ENCODE assay signal across 8 mouse cellular contexts in the genomic region with DNA sequence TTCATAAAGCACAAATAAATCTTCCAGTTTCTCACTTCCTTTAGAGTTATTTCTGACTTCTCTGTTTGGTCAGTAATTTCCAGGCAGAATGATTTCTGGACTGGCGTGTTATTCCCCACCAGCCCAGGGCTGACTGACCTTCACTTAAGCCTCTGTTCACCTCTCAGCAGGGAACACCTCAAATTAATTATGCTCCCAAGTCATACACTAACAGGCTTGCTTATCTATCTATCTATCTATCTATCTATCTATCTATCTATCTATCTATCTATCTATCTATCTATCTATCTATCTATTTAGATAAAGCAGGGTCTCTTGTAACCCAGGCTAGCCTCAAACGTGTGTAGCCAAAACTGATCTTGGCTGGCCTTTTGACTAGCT. TPM values are rescaled to one million over a fixed set of nuclear protein-coding genes. Genes with fewer than 3 reads are reported as not detected.
DNase-seq lines count a peak whose midpoint lies in the region; ATAC-seq and TF ChIP-seq lines count a peak whose summit lies in the region.

No protein-coding gene starts in this region.

- no peak overlapping the region; the same call in 1 of the 2 replicates for H3K9ac ChIP-seq in heart, embryonic 16.5 days (ENCODE audit: low read length)
- no peak overlapping the region for H3K9ac ChIP-seq in limb, embryonic 14.5 days (ENCODE audit: low read depth, low read length, severe bottlenecking)
- peak overlapping the region; percentile 78 for H3K9ac ChIP-seq in neural tube, embryonic 15.5 days (replicated peaks)

- WGBS in heart, embryonic 16.5 days = 58% methylated on average over 2 of the region's 2 CpGs
- WGBS in limb, embryonic 14.5 days = 53% methylated on average over 2 of the region's 2 CpGs
- WGBS in neural tube, embryonic 15.5 days = 48% methylated on average over 2 of the region's 2 CpGs

- peaks cover 17% of the 10 kb centered on the region for H3K27me3 ChIP-seq in megakaryocyte, embryonic 14.5 days (replicated peaks)
- no peaks in the 10 kb centered on the region for H3K27me3 ChIP-seq in heart, embryonic 16.5 days (ENCODE audit: control insufficient read depth, insufficient read depth, low read length)
- no peaks in the 10 kb centered on the region for H3K27me3 ChIP-seq in limb, embryonic 14.5 days (ENCODE audit: control insufficient read depth, insufficient read depth, low read length)
- no peaks in the 10 kb centered on the region for H3K27me3 ChIP-seq in neural tube, embryonic 15.5 days (replicated peaks)

- TF ChIP-seq POLR2A in limb, embryonic 14.5 days (IDR thresholded peaks at IDR 0.05; ENCODE audit: borderline replicate concordance, extremely low read depth, insufficient read depth, insufficient read length) = no peak

- peaks cover 77% of the 10 kb centered on the region for H3K36me3 ChIP-seq in megakaryocyte, embryonic 14.5 days (replicated peaks; ENCODE audit: low read length)
- H3K36me3 ChIP-seq in heart, embryonic 16.5 days (ENCODE audit: control insufficient read depth, insufficient read depth) = peaks cover 51% of the 10 kb centered on the region
- peaks cover 56% of the 10 kb centered on the region for H3K36me3 ChIP-seq in limb, embryonic 14.5 days (ENCODE audit: control insufficient read depth, insufficient read depth, low read length)
- peaks cover 50% of the 10 kb centered on the region for H3K36me3 ChIP-seq in neural tube, embryonic 15.5 days

- H3K4me2 ChIP-seq in heart, embryonic 16.5 days (ENCODE audit: low read depth, low read length) = peak overlapping the region; percentile 99
- H3K4me2 ChIP-seq in limb, embryonic 14.5 days (replicated peaks; ENCODE audit: low read depth, low read length, severe bottlenecking) = 0 out of 2 replicates have a peak overlapping the region, but pooled peaks have one; percentile 95
- peak overlapping the region; percentile 99 for H3K4me2 ChIP-seq in neural tube, embryonic 15.5 days

- peak overlapping the region; percentile 57 for H3K4me3 ChIP-seq in megakaryocyte, embryonic 14.5 days (replicated peaks)
- H3K4me3 ChIP-seq in heart, embryonic 16.5 days (ENCODE audit: low read length) = peak overlapping the region; percentile 62; the same call in 1 of the 2 replicates
- no peak overlapping the region for H3K4me3 ChIP-seq in limb, embryonic 14.5 days (replicated peaks; ENCODE audit: low read length)
- H3K4me3 ChIP-seq in neural tube, embryonic 15.5 days (replicated peaks) = peak overlapping the region; percentile 55; the same call in 1 of the 2 replicates

- peaks cover 27% of the 10 kb centered on the region for H3K4me1 ChIP-seq in megakaryocyte, embryonic 14.5 days
- H3K4me1 ChIP-seq in heart, embryonic 16.5 days (ENCODE audit: control insufficient read depth, insufficient read depth, low read length) = peaks cover 6% of the 10 kb centered on the region
- no peaks in the 10 kb centered on the region; the same call in 1 of the 2 replicates for H3K4me1 ChIP-seq in limb, embryonic 14.5 days (ENCODE audit: control insufficient read depth, insufficient read depth, low read length)
- peaks cover 6% of the 10 kb centered on the region for H3K4me1 ChIP-seq in neural tube, embryonic 15.5 days

- intact Hi-C loops in left cerebral cortex, postnatal 10 days (cut with DNase I) = loop anchor here (5.0 kb wide), 1 partner anchor 36 kb away; a partner anchor contains a TSS

- ATAC-seq in megakaryocyte, adult 5-6 weeks (ENCODE audit: poor library complexity, severe bottlenecking) = no peak
- ATAC-seq in heart, embryonic 16.5 days (replicated peaks; ENCODE audit: extremely low read depth, insufficient read depth, low FRiP score) = no peak
- peak; percentile 8; the same call in 1 of the 2 replicates for ATAC-seq in limb, embryonic 14.5 days (ENCODE audit: low FRiP score, low read depth)
- peak; percentile 15; the same call in 1 of the 2 replicates for ATAC-seq in neural tube, embryonic 15.5 days (ENCODE audit: low FRiP score)

- DNase-seq in limb, embryonic 14.5 days (ENCODE audit: low spot score) = no peak
- DNase-seq in frontal cortex, postnatal 25 days (ENCODE audit: low spot score in 2 of 2) = no peak
- DNase-seq in adrenal gland, postnatal 10 days = no peak
- no peak for DNase-seq in left cerebral cortex, postnatal 10 days (ENCODE audit: extremely low spot score in 1 of 2, low spot score in 2 of 2)

- H3K27ac ChIP-seq in heart, embryonic 16.5 days (ENCODE audit: low read length) = no peak overlapping the region
- no peak overlapping the region for H3K27ac ChIP-seq in limb, embryonic 14.5 days (replicated peaks; ENCODE audit: low read depth, low read length)
- H3K27ac ChIP-seq in neural tube, embryonic 15.5 days (replicated peaks) = no peak overlapping the region

- H3K9me3 ChIP-seq in megakaryocyte, embryonic 14.5 days = 0 out of 2 replicates have a peak, but pooled peaks cover 4% of the 10 kb centered on the region
- no peaks in the 10 kb centered on the region for H3K9me3 ChIP-seq in heart, embryonic 16.5 days (replicated peaks; ENCODE audit: control insufficient read depth, low read length)
- no peaks in the 10 kb centered on the region for H3K9me3 ChIP-seq in limb, embryonic 14.5 days (ENCODE audit: control insufficient read depth, low read length)
- H3K9me3 ChIP-seq in neural tube, embryonic 15.5 days (replicated peaks) = no peaks in the 10 kb centered on the region

RNA-seq across cellular contexts. Expression of a gene that starts 0.3 kb away (rescaled TPM):
- 0.17 TPM in 1 of 2 replicates, not detected in the other for polyA plus RNA-seq in megakaryocyte, embryonic 14.5 days (2012; ENCODE audit: insufficient read depth, low replicate concordance)
- 1.7 and 1.9 TPM in 2 replicates for total RNA-seq in megakaryocyte, adult 5-6 weeks (2015)
- 0.73 TPM in 1 of 2 replicates, not detected in the other for total RNA-seq in megakaryocyte, adult 5-6 weeks (2017)
- 6.2 and 8.8 TPM in 2 replicates for polyA plus RNA-seq in heart, embryonic 16.5 days (2015; fragmentation: Nextera tagmentation; extraction: Ambion mirVana)
- polyA plus RNA-seq in limb, embryonic 14.5 days (2012; rRNA removed) = 8.3 and 9.8 TPM in 2 replicates
- 13.5 and 14.6 TPM in 2 replicates for polyA plus RNA-seq in limb, embryonic 14.5 days (2014; fragmentation: Nextera tagmentation; extraction: Ambion mirVana)
- 20.0 and 24.7 TPM in 2 replicates for polyA plus RNA-seq in neural tube, embryonic 15.5 days (2015; fragmentation: Nextera tagmentation; extraction: Ambion mirVana)
- 1 to 10 TPM; 3.1 to 5.3 TPM for total RNA-seq in adrenal gland, postnatal 10 days (2021)
- 1 to 10 TPM; 4.7 to 5.8 TPM for total RNA-seq in left cerebral cortex, postnatal 10 days (2021)

RNA-seq across cellular contexts. Expression of a gene that starts 12.5 kb away (rescaled TPM):
- 30.6 and 32.8 TPM in 2 replicates for polyA plus RNA-seq in megakaryocyte, embryonic 14.5 days (2012; ENCODE audit: insufficient read depth, low replicate concordance)
- total RNA-seq in megakaryocyte, adult 5-6 weeks (2015) = 18.6 and 26.6 TPM in 2 replicates
- 10.3 and 13.4 TPM in 2 replicates for total RNA-seq in megakaryocyte, adult 5-6 weeks (2017)
- 33.6 and 37.5 TPM in 2 replicates for polyA plus RNA-seq in heart, embryonic 16.5 days (2015; fragmentation: Nextera tagmentation; extraction: Ambion mirVana)
- 100 and 112 TPM in 2 replicates for polyA plus RNA-seq in limb, embryonic 14.5 days (2012; rRNA removed)
- 52.2 and 53.4 TPM in 2 replicates for polyA plus RNA-seq in limb, embryonic 14.5 days (2014; fragmentation: Nextera tagmentation; extraction: Ambion mirVana)
- 36.2 and 39.4 TPM in 2 replicates for polyA plus RNA-seq in neural tube, embryonic 15.5 days (2015; fragmentation: Nextera tagmentation; extraction: Ambion mirVana)
- 10 to 100 TPM; 22.0 to 32.0 TPM for total RNA-seq in adrenal gland, postnatal 10 days (2021)
- total RNA-seq in left cerebral cortex, postnatal 10 days (2021) = 10 to 100 TPM; 19.7 to 26.6 TPM

RNA-seq across cellular contexts. Expression of a gene that starts 18.8 kb away (rescaled TPM):
- polyA plus RNA-seq in megakaryocyte, embryonic 14.5 days (2012; ENCODE audit: insufficient read depth, low replicate concordance) = 0.70 and 5.0 TPM in 2 replicates
- 39.3 and 44.2 TPM in 2 replicates for total RNA-seq in megakaryocyte, adult 5-6 weeks (2015)
- total RNA-seq in megakaryocyte, adult 5-6 weeks (2017) = 18.7 and 28.7 TPM in 2 replicates
- 28.1 and 31.0 TPM in 2 replicates for polyA plus RNA-seq in heart, embryonic 16.5 days (2015; fragmentation: Nextera tagmentation; extraction: Ambion mirVana)
- polyA plus RNA-seq in limb, embryonic 14.5 days (2012; rRNA removed) = 40.5 and 41.0 TPM in 2 replicates
- polyA plus RNA-seq in limb, embryonic 14.5 days (2014; fragmentation: Nextera tagmentation; extraction: Ambion mirVana) = 23.3 and 26.3 TPM in 2 replicates
- polyA plus RNA-seq in neural tube, embryonic 15.5 days (2015; fragmentation: Nextera tagmentation; extraction: Ambion mirVana) = 31.5 and 35.7 TPM in 2 replicates
- total RNA-seq in adrenal gland, postnatal 10 days (2021) = 10 to 100 TPM; 28.0 to 32.7 TPM
- total RNA-seq in left cerebral cortex, postnatal 10 days (2021) = 10 to 100 TPM; 27.5 to 28.1 TPM

RNA-seq across cellular contexts. Expression of a gene that starts 18.8 kb away (rescaled TPM):
- 2.5 and 19.1 TPM in 2 replicates for polyA plus RNA-seq in megakaryocyte, embryonic 14.5 days (2012; ENCODE audit: insufficient read depth, low replicate concordance)
- total RNA-seq in megakaryocyte, adult 5-6 weeks (2015) = 136 and 137 TPM in 2 replicates
- total RNA-seq in megakaryocyte, adult 5-6 weeks (2017) = 135 and 150 TPM in 2 replicates
- 36.9 and 39.7 TPM in 2 replicates for polyA plus RNA-seq in heart, embryonic 16.5 days (2015; fragmentation: Nextera tagmentation; extraction: Ambion mirVana)
- polyA plus RNA-seq in limb, embryonic 14.5 days (2012; rRNA removed) = 24.4 and 27.1 TPM in 2 replicates
- polyA plus RNA-seq in limb, embryonic 14.5 days (2014; fragmentation: Nextera tagmentation; extraction: Ambion mirVana) = 46.1 and 46.4 TPM in 2 replicates
- polyA plus RNA-seq in neural tube, embryonic 15.5 days (2015; fragmentation: Nextera tagmentation; extraction: Ambion mirVana) = 76.7 and 77.9 TPM in 2 replicates
- 10 to 100 TPM; 34.1 to 35.7 TPM for total RNA-seq in adrenal gland, postnatal 10 days (2021)
- total RNA-seq in left cerebral cortex, postnatal 10 days (2021) = 10 to 100 TPM; 64.1 to 67.2 TPM

RNA-seq across cellular contexts. Expression of a gene that starts 38.7 kb away (rescaled TPM):
- polyA plus RNA-seq in megakaryocyte, embryonic 14.5 days (2012; ENCODE audit: insufficient read depth, low replicate concordance) = 9.5 and 30.5 TPM in 2 replicates
- not detected in 2 replicates for total RNA-seq in megakaryocyte, adult 5-6 weeks (2015)
- total RNA-seq in megakaryocyte, adult 5-6 weeks (2017) = not detected in 2 replicates
- polyA plus RNA-seq in heart, embryonic 16.5 days (2015; fragmentation: Nextera tagmentation; extraction: Ambion mirVana) = 0.45 and 0.60 TPM in 2 replicates
- polyA plus RNA-seq in limb, embryonic 14.5 days (2012; rRNA removed) = 1.9 and 3.7 TPM in 2 replicates
- 2.7 and 4.2 TPM in 2 replicates for polyA plus RNA-seq in limb, embryonic 14.5 days (2014; fragmentation: Nextera tagmentation; extraction: Ambion mirVana)
- 2.3 and 2.4 TPM in 2 replicates for polyA plus RNA-seq in neural tube, embryonic 15.5 days (2015; fragmentation: Nextera tagmentation; extraction: Ambion mirVana)
- total RNA-seq in adrenal gland, postnatal 10 days (2021) = 1 to 10 TPM; 1.5 to 1.9 TPM
- total RNA-seq in left cerebral cortex, postnatal 10 days (2021) = 1 to 10 TPM; 7.1 to 7.9 TPM

Comparison
In these comparisons a context has a peak if more than half of its experiments do, and no peak if none do; other contexts are left out.
1. ATAC-seq: peak in limb, embryonic 14.5 days (single experiment) and neural tube, embryonic 15.5 days (single experiment); none in megakaryocyte, adult 5-6 weeks (single experiment) and heart, embryonic 16.5 days (single experiment).
2. Peak in every context shown above with its lines, with median percentiles within 50 percentile points of each other: H3K4me2 ChIP-seq.